Comparison of ENCODE assay signal across 9 mouse cellular contexts in the genomic region with DNA sequence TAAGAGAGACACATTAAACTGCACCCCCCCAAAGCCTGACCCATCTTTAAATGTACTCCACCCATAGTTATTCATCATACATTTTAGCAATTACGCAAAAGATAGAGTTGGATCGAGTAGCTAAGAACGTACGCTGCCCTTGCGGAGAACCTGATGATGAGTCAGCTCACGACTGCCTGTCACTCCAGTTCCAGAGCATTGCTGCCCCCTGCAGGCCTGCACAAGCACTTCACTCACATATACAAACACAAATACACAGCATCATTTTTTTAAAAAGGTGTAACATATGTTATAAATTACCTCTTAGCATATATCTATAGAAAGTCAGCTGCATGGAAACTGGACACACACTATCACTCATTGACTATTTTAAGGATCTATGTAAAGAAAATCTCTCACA. TPM values are rescaled to one million over a fixed set of nuclear protein-coding genes. Genes with fewer than 3 reads are reported as not detected.
DNase-seq lines count a peak whose midpoint lies in the region; ATAC-seq and TF ChIP-seq lines count a peak whose summit lies in the region.
"Had no signal": no experiment of that assay in that cellular context is flagged by ENCODE, and none has a peak within 500 bp of the region (broad histone marks: within the 10 kb centered on the region; RNA-seq: fewer than 3 reads in every experiment).

No protein-coding gene starts in this region.

- no peak overlapping the region for H3K4me3 ChIP-seq in kidney, embryonic 14.5 days (ENCODE audit: low read length)
- no peak overlapping the region for H3K4me3 ChIP-seq in ES-E14 (ENCODE audit: insufficient read depth in 1 of 2, low read depth in 1 of 2, low read length in 2 of 2, poor library complexity in 1 of 2, severe bottlenecking in 1 of 2)
- H3K4me3 ChIP-seq: neural tube, embryonic 13.5 days had no signal

- no peak overlapping the region for H3K9ac ChIP-seq in kidney, embryonic 14.5 days (ENCODE audit: low read depth, low read length)
- H3K9ac ChIP-seq in ES-E14 (ENCODE audit: insufficient read depth, low read depth, low read length, poor library complexity, severe bottlenecking) = no peak overlapping the region
- H3K9ac ChIP-seq: neural tube, embryonic 13.5 days had no signal

- H3K9me3 ChIP-seq in kidney, embryonic 14.5 days (ENCODE audit: control insufficient read depth, low read length) = no peaks in the 10 kb centered on the region
- H3K9me3 ChIP-seq in ES-E14 (ENCODE audit: control insufficient read depth, insufficient read depth, low read depth, low read length) = no peaks in the 10 kb centered on the region
- H3K9me3 ChIP-seq: neural tube, embryonic 13.5 days had no signal

- in situ Hi-C loops in ES-E14 (cut with MboI; ENCODE audit: low sequenced_read_pairs in 2 of 2, unreplicated experiment in 2 of 2) = no loop called here

- H3K4me2 ChIP-seq in kidney, embryonic 14.5 days (replicated peaks; ENCODE audit: low read depth, low read length) = no peak overlapping the region
- H3K4me2 ChIP-seq: neural tube, embryonic 13.5 days had no signal

- H3K4me1 ChIP-seq in kidney, embryonic 14.5 days (ENCODE audit: control insufficient read depth, insufficient read depth, low read length) = no peaks in the 10 kb centered on the region
- no peaks in the 10 kb centered on the region for H3K4me1 ChIP-seq in ES-E14 (ENCODE audit: control insufficient read depth in 2 of 2, insufficient read depth in 2 of 2, low read length in 2 of 2, poor library complexity in 1 of 2)
- H3K4me1 ChIP-seq: neural tube, embryonic 13.5 days had no signal

- intact Hi-C loops in left cerebral cortex, postnatal 25 days (cut with DNase I) = no loop called here

- DNase-seq in kidney, adult 18-20 months = peak; percentile 48
- peak; percentile 44 for DNase-seq in ES-E14 (ENCODE audit: low read depth, low spot score)
- peak; percentile 21 for DNase-seq in cerebellum, adult 11-12 months
- peak; percentile 13 to 57 for DNase-seq in kidney, adult 8-10 months
- no peak for DNase-seq in urinary bladder, adult 2 months (ENCODE audit: low spot score)
- DNase-seq in left cerebral cortex, postnatal 25 days (ENCODE audit: low spot score in 2 of 2) = no peak

- no peak overlapping the region for H3K27ac ChIP-seq in kidney, embryonic 14.5 days (ENCODE audit: low read depth, low read length)
- no peak overlapping the region for H3K27ac ChIP-seq in ES-E14 (ENCODE audit: insufficient read depth, low read depth, low read length, poor library complexity, severe bottlenecking)
- H3K27ac ChIP-seq: neural tube, embryonic 13.5 days had no signal

- H3K27me3 ChIP-seq in kidney, embryonic 14.5 days (ENCODE audit: control insufficient read depth, insufficient read depth, low read length) = no peaks in the 10 kb centered on the region
- H3K27me3 ChIP-seq: neural tube, embryonic 13.5 days had no signal

- ATAC-seq in kidney, embryonic 14.5 days (ENCODE audit: low FRiP score, low TSS enrichment) = no peak
- no peak for ATAC-seq in granulocyte monocyte progenitor cell, adult 5-6 weeks (replicated peaks; ENCODE audit: poor library complexity, severe bottlenecking)

- WGBS in kidney, embryonic 14.5 days = 69% methylated on average over 6 of the region's 6 CpGs

- no peaks in the 10 kb centered on the region for H3K36me3 ChIP-seq in kidney, embryonic 14.5 days (ENCODE audit: control insufficient read depth, insufficient read depth, low read length)
- no peaks in the 10 kb centered on the region for H3K36me3 ChIP-seq in ES-E14 (ENCODE audit: control insufficient read depth, insufficient read depth, low read length, poor library complexity, severe bottlenecking)
- H3K36me3 ChIP-seq: neural tube, embryonic 13.5 days had no signal

TF ChIP-seq in ES-E14, 5 proteins besides CTCF, POLR2A, EP300 and RAD21:
- TF ChIP-seq ZC3H11A (IDR thresholded peaks at IDR 0.05; ENCODE audit: borderline replicate concordance, low read depth, low read length) (peak; percentile 36; the same call in 1 of the 2 replicates), MAFK (IDR thresholded peaks at IDR 0.05; ENCODE audit: insufficient read depth, low read depth, low read length) (peak; percentile 85), CHD2 (IDR thresholded peaks at IDR 0.05; ENCODE audit: low read depth, low read length) (no peak), ZNF384 (IDR thresholded peaks at IDR 0.05; ENCODE audit: low read depth, low read length) (0 out of 2 replicates have a peak, but pooled peaks have one; percentile 48), HCFC1 (IDR thresholded peaks at IDR 0.05; ENCODE audit: borderline replicate concordance, insufficient read depth, low read length) (no peak)

RNA-seq across cellular contexts. Expression of gene Ano5, which starts 29.9 kb away (rescaled TPM):
- polyA plus RNA-seq in kidney, embryonic 14.5 days (2014; fragmentation: Nextera tagmentation; extraction: Ambion mirVana) = 0.50 and 0.77 TPM in 2 replicates
- total RNA-seq in ES-E14 (2012; rRNA removed) = 0.16 and 0.22 TPM in 2 replicates
- total RNA-seq in granulocyte monocyte progenitor cell, adult 5-6 weeks (2014; fragmentation: Nextera tagmentation) = not detected in 2 replicates
- total RNA-seq in granulocyte monocyte progenitor cell, adult 5-6 weeks (2017) = not detected in 2 replicates
- 0.03 TPM in 2 replicates for polyA plus RNA-seq in urinary bladder, adult 2 months (2012; rRNA removed)
- under 1 TPM; 0.48 to 0.53 TPM for total RNA-seq in left cerebral cortex, postnatal 25 days (2021)

Comparison
In these comparisons a context has a peak if more than half of its experiments do, and no peak if none do; other contexts are left out.
1. DNase-seq: peak in kidney, adult 18-20 months (single experiment), ES-E14 (single experiment), cerebellum, adult 11-12 months (single experiment) and kidney, adult 8-10 months (2 of 2); none in urinary bladder, adult 2 months (single experiment) and left cerebral cortex, postnatal 25 days (0 of 2).